Mouse (Mus musculus) c-Kit-negative CD71-positive TER-119-positive erythroid progenitor cells, embryonic 14.5 days (primary cell): ENCODE measurements around the gene Gm20809.
"Not testable (repeated sequence)": the region's sequence is repeated elsewhere in the genome, so short reads cannot be mapped to it uniquely, and the experiment has no call there.

ENCODE experiments used
- DNase-seq: peaks from one replicate; pipeline ENCODE4 v3.0.0-alpha.2; 2013; ENCODE audit warnings: low read depth, low spot score

Gm20809 gene

DNA sequence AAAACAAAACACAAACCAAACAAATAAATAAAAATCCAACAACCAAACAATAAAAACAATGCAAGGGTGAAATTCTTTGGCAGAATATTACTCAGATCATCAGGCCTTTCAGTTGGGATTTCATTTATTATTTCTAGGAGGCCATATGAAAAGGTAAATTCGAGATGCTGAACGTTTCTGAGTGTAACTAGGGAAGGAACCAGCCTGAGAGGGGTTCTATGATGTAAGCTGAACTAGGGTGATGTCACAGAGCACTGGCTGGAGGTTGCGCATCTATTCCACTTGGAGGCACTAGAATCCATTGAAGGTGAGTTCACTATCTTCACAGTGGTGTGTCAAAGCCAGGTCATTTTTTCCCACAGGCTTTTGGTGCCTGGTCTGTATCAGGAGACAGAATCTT is at the start of gene Gm20809:
Gene Gm20809 (plus strand): TSS at position 301 of the 400 bp plus-strand sequence.
- DNase-seq = not testable (repeated sequence)
